Mouse (Mus musculus): ENCODE measurements around the gene Tnrc18. TPM values are rescaled to one million over a fixed set of nuclear protein-coding genes. Genes with fewer than 3 reads are reported as not detected.

Tnrc18 gene
- total and polyA plus RNA-seq, 3 experiments, result 0.71 to 7.7 (median 5.2) TPM

DNA sequence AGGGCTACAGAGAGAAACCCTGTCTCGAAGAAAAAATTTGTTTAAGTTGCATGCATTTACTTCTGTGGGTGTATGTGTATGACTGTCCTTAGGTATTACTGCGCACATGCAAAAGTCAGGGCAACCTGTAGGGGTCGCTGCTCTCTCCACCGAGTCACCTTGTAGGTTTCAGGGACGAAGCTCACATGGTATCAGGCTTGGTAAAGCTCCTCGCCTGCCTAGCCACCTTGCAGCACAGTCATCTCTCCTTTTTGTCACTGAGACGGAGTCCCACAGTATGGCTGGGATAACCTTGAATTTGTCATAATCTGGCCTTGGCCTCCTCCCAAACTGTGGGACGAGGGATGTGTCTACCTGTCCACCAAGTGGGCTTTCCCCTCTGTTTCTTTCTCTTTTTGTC is 27.0 kb upstream of the Tnrc18 start:
- in situ Hi-C loops (cut with MboI; ENCODE audit: low pct_ligation_motif_present, low pct_unique_long_range_greater_than_20kb, low sequenced_read_pairs), result no loop called here
- Histone ChIP-seq H3K9ac (ENCODE audit: insufficient read depth, low read depth) (no peak overlapping the region), H3K9me3 (replicated peaks; ENCODE audit: low read length) (no peaks in the 10 kb centered on the region), H3K27ac (ENCODE audit: insufficient read depth, low read depth) (no peak overlapping the region), H3K4me3 (replicated peaks in 1 of 3; ENCODE audit: low read depth in 2 of 3, low read length in 2 of 3, poor library complexity in 1 of 3) (no peak overlapping the region), H3K27me3 (replicated peaks) (no peaks in the 10 kb centered on the region), H3K79me2 (replicated peaks; ENCODE audit: control insufficient read depth, extremely low read depth, insufficient read depth, poor library complexity, severe bottlenecking) (no peaks in the 10 kb centered on the region), H3K4me2 (ENCODE audit: insufficient read depth, low read depth, poor library complexity, severe bottlenecking) (no peak overlapping the region), H3K4me1 (ENCODE audit: control insufficient read depth in 1 of 2, insufficient read depth in 2 of 2) (peaks cover 3 to 5% of the 10 kb centered on the region in 2 experiments; a peak in 2 of 4 replicates), H3K36me3 (replicated peaks in 1 of 2; ENCODE audit: control insufficient read depth in 1 of 2, insufficient read depth in 1 of 2, low read length in 1 of 2) (no peaks in the 10 kb centered on the region)
- TF ChIP-seq E2F4 (IDR thresholded peaks at IDR 0.05; ENCODE audit: insufficient replicate concordance, low read depth, low read length), result no peak
- TF ChIP-seq CTCF (conservative IDR thresholded peaks at IDR 0.05 in 1 of 2, IDR thresholded peaks at IDR 0.05 in 1 of 2; ENCODE audit: low read depth in 2 of 2, low read length in 2 of 2), result peak; percentile 55 to 66
- TF ChIP-seq RAD21 (IDR thresholded peaks at IDR 0.05; ENCODE audit: low read depth, low read length), result peak; percentile 1
- dilution Hi-C loops (cut with MboI; ENCODE audit: extremely low pct_ligation_motif_present, extremely low pct_unique_long_range_greater_than_20kb, low sequenced_read_pairs), result no loop called here
- DNase-seq (ENCODE audit: extremely low read depth), result no peak

DNA sequence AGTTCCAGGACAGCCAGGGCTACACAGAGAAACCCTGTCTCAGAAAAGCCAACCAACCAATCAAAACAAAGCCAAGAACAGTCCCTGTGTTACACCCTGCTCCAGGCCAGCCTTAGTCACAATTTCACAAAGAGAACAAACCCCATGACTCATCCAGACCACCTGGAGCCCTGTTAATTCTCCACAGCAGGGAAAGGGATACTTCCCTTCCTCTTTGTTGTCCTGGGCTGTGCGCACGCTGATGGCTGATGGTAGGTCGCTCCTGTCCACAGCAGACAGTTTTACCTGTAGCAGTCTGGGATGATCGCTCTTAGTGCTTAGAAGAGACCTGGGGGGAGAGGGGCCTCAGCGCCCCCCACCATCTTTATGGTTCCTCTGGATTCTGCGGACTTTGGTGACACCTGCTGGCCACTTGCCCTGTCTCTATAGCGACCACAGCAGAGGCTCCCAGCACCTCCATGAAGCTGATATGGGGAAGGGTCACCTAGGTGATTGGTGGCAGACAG is 24.7 kb upstream of the Tnrc18 start:
- in situ Hi-C loops (cut with MboI; ENCODE audit: low pct_ligation_motif_present, low pct_unique_long_range_greater_than_20kb, low sequenced_read_pairs), result no loop called here
- H3K36me3 ChIP-seq (replicated peaks in 1 of 2; ENCODE audit: control insufficient read depth in 1 of 2, insufficient read depth in 1 of 2, low read length in 1 of 2), result no peaks in the 10 kb centered on the region
- H3K4me1 ChIP-seq (ENCODE audit: control insufficient read depth in 1 of 2, insufficient read depth in 2 of 2), result no peaks in the 10 kb centered on the region
- H3K9me3 ChIP-seq (replicated peaks; ENCODE audit: low read length), result no peaks in the 10 kb centered on the region
- H3K27me3 ChIP-seq (replicated peaks), result peaks cover 2% of the 10 kb centered on the region
- dilution Hi-C loops (cut with MboI; ENCODE audit: extremely low pct_ligation_motif_present, extremely low pct_unique_long_range_greater_than_20kb, low sequenced_read_pairs), result no loop called here
- no peak overlapping the region for H3K27ac ChIP-seq (ENCODE audit: insufficient read depth, low read depth)
- DNase-seq (ENCODE audit: extremely low read depth), result no peak
- H3K4me3 ChIP-seq (replicated peaks in 1 of 3; ENCODE audit: low read depth in 2 of 3, low read length in 2 of 3, poor library complexity in 1 of 3), result no peak overlapping the region
- no peak overlapping the region for H3K4me2 ChIP-seq (ENCODE audit: insufficient read depth, low read depth, poor library complexity, severe bottlenecking)
- TF ChIP-seq MAFK (IDR thresholded peaks at IDR 0.05; ENCODE audit: insufficient replicate concordance, low read length) (no peak), PAX5 (IDR thresholded peaks at IDR 0.05; ENCODE audit: low read length) (no peak), CHD1 (IDR thresholded peaks at IDR 0.05; ENCODE audit: low read depth, low read length) (no peak), CHD2 (IDR thresholded peaks at IDR 0.05; ENCODE audit: low read length) (no peak), CTCF (conservative IDR thresholded peaks at IDR 0.05 in 1 of 2, IDR thresholded peaks at IDR 0.05 in 1 of 2; ENCODE audit: low read depth in 2 of 2, low read length in 2 of 2) (peak in 1 of 2 experiments; percentile 76; a peak in 2 of 4 replicates), MEF2A (IDR thresholded peaks at IDR 0.05; ENCODE audit: borderline replicate concordance, low read depth, low read length) (no peak), ETS1 (conservative IDR thresholded peaks at IDR 0.05; ENCODE audit: low read depth, low read length) (no peak), E2F4 (IDR thresholded peaks at IDR 0.05; ENCODE audit: insufficient replicate concordance, low read depth, low read length) (no peak), IRF4 (IDR thresholded peaks at IDR 0.05; ENCODE audit: low read depth, low read length) (no peak), KAT2A (IDR thresholded peaks at IDR 0.05; ENCODE audit: insufficient replicate concordance, low read length) (no peak), ZMIZ1 (IDR thresholded peaks at IDR 0.05; ENCODE audit: low read depth, low read length) (no peak), UBTF (IDR thresholded peaks at IDR 0.05; ENCODE audit: low read depth, low read length) (no peak), RAD21 (IDR thresholded peaks at IDR 0.05; ENCODE audit: low read depth, low read length) (peak; percentile 75), HCFC1 (IDR thresholded peaks at IDR 0.05; ENCODE audit: low read depth, low read length) (no peak), JUND (conservative IDR thresholded peaks at IDR 0.05; ENCODE audit: low read depth, low read length) (no peak), MAX (IDR thresholded peaks at IDR 0.05; ENCODE audit: low read length) (no peak), ELF1 (IDR thresholded peaks at IDR 0.05; ENCODE audit: low read depth, low read length) (no peak), MXI1 (IDR thresholded peaks at IDR 0.05; ENCODE audit: low read depth, low read length) (no peak), BHLHE40 (IDR thresholded peaks at IDR 0.05; ENCODE audit: low read depth, low read length) (no peak), GABPA (IDR thresholded peaks at IDR 0.05; ENCODE audit: insufficient replicate concordance, low read depth, low read length) (no peak), ZC3H11A (IDR thresholded peaks at IDR 0.05; ENCODE audit: low read depth, low read length) (no peak), USF1 (IDR thresholded peaks at IDR 0.05; ENCODE audit: low read depth, low read length) (no peak), SMC3 (IDR thresholded peaks at IDR 0.05; ENCODE audit: low read depth, low read length) (peak; percentile 70)
- no peak overlapping the region for H3K9ac ChIP-seq (ENCODE audit: insufficient read depth, low read depth)
- H3K79me2 ChIP-seq (replicated peaks; ENCODE audit: control insufficient read depth, extremely low read depth, insufficient read depth, poor library complexity, severe bottlenecking), result no peaks in the 10 kb centered on the region

Data from CH12.LX (cell line).